Mouse (Mus musculus) neural tube, embryonic 11.5 days (tissue): ENCODE data around the gene Tatdn3. TPM values are rescaled to one million over a fixed set of nuclear protein-coding genes. Genes with fewer than 3 reads are reported as not detected.

ENCODE experiments used
- ATAC-seq: fragments of 200-750 bp; cut with Nextera tagmentation; 2 replicates; pipeline ENCODE4 v1.8.0; 2017; ENCODE audit warnings: moderate number of reproducible peaks, mild to moderate bottlenecking, moderate TSS enrichment, moderate library complexity; ENCODE audit not compliant: insufficient read depth, low FRiP score, low TSS enrichment
- DNase-seq: peaks from one replicate; pipeline ENCODE4 v3.0.0-alpha.2; 2015; ENCODE audit warnings: low spot score
- H3K27ac ChIP-seq: fragments of 300-500 bp; sonication (generic); 2 replicates; pipeline ENCODE4 v1.5.1; 2014; ENCODE audit warnings: low read depth, mild to moderate bottlenecking, low read length
- H3K27me3 ChIP-seq: fragments of 300-500 bp; sonication (generic); 2 replicates; pipeline ENCODE4 v1.6.1; 2014; ENCODE audit warnings: mild to moderate bottlenecking, low read length, mixed read lengths; ENCODE audit not compliant: control insufficient read depth, insufficient read depth
- H3K36me3 ChIP-seq: fragments of 300-500 bp; sonication (generic); 2 replicates; pipeline ENCODE4 v1.6.1; 2014; ENCODE audit warnings: mild to moderate bottlenecking, low read length, moderate library complexity, mixed read lengths; ENCODE audit not compliant: control insufficient read depth, insufficient read depth
- H3K4me1 ChIP-seq: fragments of 300-500 bp; sonication (generic); 2 replicates; pipeline ENCODE4 v1.6.1; 2014; ENCODE audit warnings: low read length, mixed read lengths; ENCODE audit not compliant: control insufficient read depth, insufficient read depth
- H3K4me2 ChIP-seq: fragments of 300-500 bp; sonication (generic); 2 replicates; pipeline ENCODE4 v1.6.1; 2014; ENCODE audit warnings: low read depth, mild to moderate bottlenecking, moderate library complexity
- H3K4me3 ChIP-seq: fragments of 300-500 bp; sonication (generic); 2 replicates; pipeline ENCODE4 v1.5.1; 2014; ENCODE audit warnings: low read depth, low read length
- H3K9ac ChIP-seq: fragments of 300-500 bp; sonication (generic); 2 replicates; pipeline ENCODE4 v1.6.1; 2014; ENCODE audit warnings: mild to moderate bottlenecking, low read length
- H3K9me3 ChIP-seq: fragments of 300-500 bp; sonication (generic); 2 replicates; pipeline ENCODE4 v1.6.1; 2016; ENCODE audit warnings: low read length; ENCODE audit not compliant: control insufficient read depth
- WGBS: fragments of 180-500 bp; shearing (Covaris S2); extraction: QIAGEN DNeasy Blood & Tissue Kit; methylation state at CpG from one replicate; pipeline ENCODE4 v1.1.7; 2014; 5-methylcytosine and 5-hydroxymethylcytosine counted together
- polyA plus RNA-seq: library from polyadenylated mRNA; unstranded; fragments of >200 nt; fragmentation: Nextera tagmentation; extraction: Ambion mirVana; gene quantifications from 2 replicates; pipeline ENCODE4 v1.2.1, GENCODE M21; 2014

The Tatdn3 gene
- polyA plus RNA-seq, 1 experiment from 2014 or later = 9.4 TPM

- WGBS = under 1% methylated on average over 86 of the region's 95 CpGs
- DNase-seq = peak; percentile 69
- H3K27me3 ChIP-seq = peaks cover 9% of the 10 kb centered on the region
- no peak within 1 kb of the TSS for H3K27ac ChIP-seq
- H3K9me3 ChIP-seq = no peaks in the 10 kb centered on the region
- H3K36me3 ChIP-seq = no peaks in the 10 kb centered on the region
- peak within 1 kb of the TSS; percentile 54 for H3K9ac ChIP-seq
- no peaks in the 10 kb centered on the region for H3K4me1 ChIP-seq
- peak within 1 kb of the TSS; percentile 54 for H3K4me3 ChIP-seq
- peak within 1 kb of the TSS; percentile 98 for H3K4me2 ChIP-seq
- ATAC-seq = peak; percentile 86
Measured at GRCm38 (mm10) chr1:191097802-191098747, 35.3 kb upstream of the Tatdn3 start, which contains the start of gene Batf3. Batf3 (plus strand) TSS chr1:191097847.

GRCm38 (mm10) chr1:191096871-191097681, 34.3 kb upstream of the Tatdn3 start:
- DNase-seq = no peak

GRCm38 (mm10) chr1:191095019-191095418, 32.3 kb upstream of the Tatdn3 start:
- Histone ChIP-seq H3K36me3 (no peaks in the 10 kb centered on the region), H3K27ac (no peak overlapping the region), H3K9ac (no peak overlapping the region), H3K4me3 (no peak overlapping the region), H3K9me3 (no peaks in the 10 kb centered on the region), H3K27me3 (peaks cover 9% of the 10 kb centered on the region), H3K4me2 (no peak overlapping the region), H3K4me1 (no peaks in the 10 kb centered on the region)
- ATAC-seq = no peak
- 76% methylated on average over 9 of the region's 9 CpGs for WGBS
- DNase-seq = no peak

More at GRCm38 (mm10) chr1:191096871-191097681, 34.3 kb upstream of the Tatdn3 start:
- Histone ChIP-seq H3K27me3 (peaks cover 9% of the 10 kb centered on the region), H3K4me1 (no peaks in the 10 kb centered on the region), H3K27ac (no peak overlapping the region), H3K9me3 (no peaks in the 10 kb centered on the region), H3K9ac (no peak overlapping the region; the same call in 1 of the 2 replicates), H3K36me3 (no peaks in the 10 kb centered on the region), H3K4me2 (peak overlapping the region; percentile 98), H3K4me3 (no peak overlapping the region; the same call in 1 of the 2 replicates)
- ATAC-seq = no peak; the same call in 1 of the 2 replicates
- 57% methylated on average over 14 of the region's 14 CpGs for WGBS

DNA sequence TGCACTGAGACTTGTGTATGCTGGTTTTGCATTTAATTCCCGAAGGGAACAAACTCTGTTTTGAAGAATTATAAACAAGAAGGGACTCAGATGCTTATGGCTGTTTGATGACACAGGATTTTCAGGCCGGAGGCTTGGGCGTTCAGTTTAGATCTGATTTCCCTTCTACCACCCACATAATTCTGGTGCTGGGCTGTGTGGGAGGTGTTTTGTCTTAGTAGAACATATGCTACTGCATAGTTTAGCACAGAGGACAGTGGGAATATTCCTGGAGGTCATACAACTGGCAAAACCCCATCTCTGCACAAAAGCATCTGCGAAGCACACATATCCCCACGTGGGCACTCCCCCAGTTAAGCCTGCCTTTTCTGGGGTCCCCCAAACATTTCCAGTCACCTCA, 30.8 kb upstream of the Tatdn3 start:
- no peaks in the 10 kb centered on the region for H3K4me1 ChIP-seq
- H3K27me3 ChIP-seq = peaks cover 6% of the 10 kb centered on the region; the same call in 1 of the 2 replicates
- H3K36me3 ChIP-seq = no peaks in the 10 kb centered on the region
- ATAC-seq = no peak
- H3K4me2 ChIP-seq = no peak overlapping the region
- no peak overlapping the region for H3K4me3 ChIP-seq
- no peaks in the 10 kb centered on the region for H3K9me3 ChIP-seq
- no peak overlapping the region for H3K9ac ChIP-seq
- WGBS = 86% methylated on average over 5 of the region's 5 CpGs
- DNase-seq = no peak
- H3K27ac ChIP-seq = no peak overlapping the region

GRCm38 (mm10) chr1:191092050-191092449, 29.3 kb upstream of the Tatdn3 start:
- DNase-seq = no peak
- Histone ChIP-seq H3K9me3 (no peaks in the 10 kb centered on the region), H3K4me1 (no peaks in the 10 kb centered on the region), H3K4me3 (no peak overlapping the region), H3K4me2 (no peak overlapping the region), H3K36me3 (no peaks in the 10 kb centered on the region), H3K27ac (no peak overlapping the region), H3K27me3 (peaks cover under 1% of the 10 kb centered on the region; the same call in 1 of the 2 replicates), H3K9ac (no peak overlapping the region)
- 84% methylated on average over 8 of the region's 8 CpGs for WGBS
- no peak for ATAC-seq

DNA sequence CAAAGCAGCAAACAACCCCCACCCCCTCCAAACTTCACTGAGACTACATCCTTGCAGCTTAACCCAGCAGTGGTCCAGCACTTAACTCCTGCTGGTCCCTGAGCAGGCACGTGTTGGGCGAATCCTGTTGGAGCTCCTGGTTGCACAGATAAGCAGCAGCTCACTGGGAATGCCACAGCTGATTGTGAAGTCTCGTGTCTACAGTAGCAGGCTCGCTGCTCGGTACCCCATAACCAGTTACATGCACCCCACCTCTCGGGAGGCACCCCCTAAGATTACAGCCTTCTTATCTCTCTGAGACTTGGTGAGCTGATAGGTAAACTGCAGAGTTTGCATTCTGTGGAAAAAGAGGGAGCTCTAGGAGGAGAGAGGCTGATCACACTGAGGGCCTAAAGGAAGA, 26.6 kb upstream of the Tatdn3 start:
- H3K9ac ChIP-seq = no peak overlapping the region
- H3K9me3 ChIP-seq = no peaks in the 10 kb centered on the region
- no peak overlapping the region for H3K4me3 ChIP-seq
- DNase-seq (no peak), ATAC-seq (no peak)
- H3K27ac ChIP-seq = no peak overlapping the region
- WGBS = 74% methylated on average over 6 of the region's 6 CpGs
- no peaks in the 10 kb centered on the region for H3K27me3 ChIP-seq
- peaks cover 2% of the 10 kb centered on the region; the same call in 1 of the 2 replicates for H3K36me3 ChIP-seq
- no peak overlapping the region for H3K4me2 ChIP-seq
- no peaks in the 10 kb centered on the region for H3K4me1 ChIP-seq

DNA sequence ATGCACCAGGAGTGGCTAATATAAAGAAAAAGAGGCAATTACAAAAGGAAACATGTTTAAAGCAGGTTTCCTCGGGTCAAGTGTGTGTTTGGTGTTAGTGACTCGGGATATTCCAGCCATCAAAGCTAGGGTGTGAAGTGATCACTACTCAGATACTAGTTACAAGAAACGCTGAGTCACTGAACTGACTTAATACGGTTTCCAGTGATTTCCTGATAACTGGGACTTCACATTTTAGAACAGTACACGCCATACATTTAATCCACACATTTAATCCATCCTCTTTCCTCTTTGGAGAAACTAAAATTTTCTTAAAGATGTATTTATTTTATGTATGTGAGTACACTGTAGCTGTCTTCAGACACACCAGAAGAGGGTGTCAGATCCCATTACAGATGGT, 25.2 kb upstream of the Tatdn3 start:
- Histone ChIP-seq H3K9ac (no peak overlapping the region), H3K4me3 (no peak overlapping the region)
- ATAC-seq = no peak

DNA sequence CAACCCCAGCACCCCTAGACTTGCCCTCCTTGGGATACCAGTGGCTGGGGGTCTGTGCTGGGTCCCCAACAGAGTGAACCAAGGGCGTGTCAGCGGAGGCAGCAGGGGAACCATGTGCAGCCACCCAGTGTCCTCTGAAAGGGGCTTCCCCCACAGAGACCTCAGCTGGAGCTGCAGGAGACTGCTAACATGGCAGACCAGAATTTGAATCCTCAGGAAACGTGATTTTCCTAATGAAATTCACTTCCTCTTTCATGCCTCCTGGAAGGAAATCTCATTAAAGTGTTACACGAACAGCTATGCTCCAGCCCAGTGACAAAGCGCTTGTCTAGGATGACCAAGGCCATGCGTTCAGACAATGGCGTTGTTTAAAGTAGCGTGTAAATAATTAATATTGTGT, 24.2 kb upstream of the Tatdn3 start:
- Histone ChIP-seq H3K36me3 (peaks cover 2% of the 10 kb centered on the region), H3K4me3 (no peak overlapping the region), H3K27me3 (no peaks in the 10 kb centered on the region), H3K4me1 (no peaks in the 10 kb centered on the region), H3K9me3 (no peaks in the 10 kb centered on the region), H3K27ac (no peak overlapping the region), H3K4me2 (no peak overlapping the region), H3K9ac (no peak overlapping the region)
- 86% methylated on average over 8 of the region's 8 CpGs for WGBS
- ATAC-seq (no peak), DNase-seq (no peak)

More for the DNA sequence above, 25.2 kb upstream of the Tatdn3 start:
- no peak overlapping the region for H3K27ac ChIP-seq
- H3K27me3 ChIP-seq = no peaks in the 10 kb centered on the region
- no peak for DNase-seq
- H3K4me2 ChIP-seq = no peak overlapping the region
- 85% methylated on average over 5 of the region's 5 CpGs for WGBS
- H3K4me1 ChIP-seq = no peaks in the 10 kb centered on the region
- H3K9me3 ChIP-seq = no peaks in the 10 kb centered on the region
- peaks cover 2% of the 10 kb centered on the region; the same call in 1 of the 2 replicates for H3K36me3 ChIP-seq
